Mouse (Mus musculus) kidney, embryonic 14.5 days (tissue): ENCODE measurements around the gene Ern1. TPM values are rescaled to one million over a fixed set of nuclear protein-coding genes. Genes with fewer than 3 reads are reported as not detected.

Experiments
- ATAC-seq: fragments of 200-750 bp; cut with Nextera tagmentation; 2 replicates; pipeline ENCODE4 v1.8.0; 2017; ENCODE audit warnings: moderate number of reproducible peaks, mild to moderate bottlenecking, moderate TSS enrichment, moderate library complexity; ENCODE audit not compliant: low FRiP score, low TSS enrichment
- H3K27ac ChIP-seq: fragments of 300-500 bp; sonication (generic); 2 replicates; pipeline ENCODE4 v1.5.1; 2014; ENCODE audit warnings: low read depth, mild to moderate bottlenecking, low read length, moderate library complexity, mixed read lengths
- H3K27me3 ChIP-seq: fragments of 300-500 bp; sonication (generic); 2 replicates; pipeline ENCODE4 v1.6.1; 2014; ENCODE audit warnings: mild to moderate bottlenecking, low read length; ENCODE audit not compliant: control insufficient read depth, insufficient read depth
- H3K36me3 ChIP-seq: fragments of 300-500 bp; sonication (generic); 2 replicates; pipeline ENCODE4 v1.6.1; 2014; ENCODE audit warnings: low read length, mixed read lengths; ENCODE audit not compliant: control insufficient read depth, insufficient read depth
- H3K4me1 ChIP-seq: fragments of 300-500 bp; sonication (generic); 2 replicates; pipeline ENCODE4 v1.6.1; 2014; ENCODE audit warnings: low read length, mixed read lengths; ENCODE audit not compliant: control insufficient read depth, insufficient read depth
- H3K4me2 ChIP-seq: fragments of 300-500 bp; sonication (generic); replicated peaks from 2 replicates; pipeline ENCODE4 v1.6.1; 2014; ENCODE audit warnings: low read depth, mild to moderate bottlenecking, low read length
- H3K4me3 ChIP-seq: fragments of 300-500 bp; sonication (generic); 2 replicates; pipeline ENCODE4 v1.5.1; 2014; ENCODE audit warnings: mild to moderate bottlenecking, low read length
- H3K9ac ChIP-seq: fragments of 300-500 bp; sonication (generic); 2 replicates; pipeline ENCODE4 v1.6.1; 2014; ENCODE audit warnings: low read depth, mild to moderate bottlenecking, low read length, moderate library complexity
- H3K9me3 ChIP-seq: fragments of 300-500 bp; sonication (generic); 2 replicates; pipeline ENCODE4 v1.6.1; 2016; ENCODE audit warnings: low read length; ENCODE audit not compliant: control insufficient read depth
- WGBS: fragments of 180-500 bp; shearing (Covaris S2); extraction: QIAGEN DNeasy Blood & Tissue Kit; methylation state at CpG from one replicate; pipeline ENCODE4 v1.1.7; 2014; 5-methylcytosine and 5-hydroxymethylcytosine counted together
- polyA plus RNA-seq: library from polyadenylated mRNA; unstranded; fragments of >200 nt; fragmentation: Nextera tagmentation; extraction: Ambion mirVana; gene quantifications from 2 replicates; pipeline ENCODE4 v1.2.1, GENCODE M21; 2014

The Ern1 gene
- polyA plus RNA-seq, 1 experiment from 2014 or later, result 9.0 TPM

DNA sequence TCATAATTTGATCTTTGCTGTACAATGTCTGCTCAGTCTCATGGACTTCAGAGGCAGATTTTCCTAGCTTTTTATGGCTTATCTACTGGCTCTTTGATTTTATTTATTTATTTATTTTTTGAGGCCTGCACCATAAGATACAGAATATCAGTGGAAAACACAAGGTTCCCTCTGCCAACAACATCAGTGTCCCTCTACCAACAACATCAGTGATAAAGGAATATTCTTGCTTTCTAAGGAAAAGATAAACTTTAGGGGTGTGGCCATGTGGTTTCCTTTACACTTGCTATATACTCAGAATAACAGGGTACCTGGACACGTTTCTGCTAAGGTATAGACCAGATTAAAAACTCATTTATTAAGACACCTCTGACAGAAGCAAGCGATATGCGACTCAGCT lies 48.3 kb downstream of the Ern1 start:
- Histone ChIP-seq H3K27me3 (no peaks in the 10 kb centered on the region), H3K4me1 (0 out of 2 replicates have a peak, but pooled peaks cover 8% of the 10 kb centered on the region), H3K27ac (no peak overlapping the region), H3K4me3 (no peak overlapping the region), H3K9me3 (no peaks in the 10 kb centered on the region), H3K4me2 (no peak overlapping the region), H3K36me3 (no peaks in the 10 kb centered on the region), H3K9ac (no peak overlapping the region)
- no peak for ATAC-seq
- WGBS, result 80% methylated on average over 3 of the region's 3 CpGs

DNA sequence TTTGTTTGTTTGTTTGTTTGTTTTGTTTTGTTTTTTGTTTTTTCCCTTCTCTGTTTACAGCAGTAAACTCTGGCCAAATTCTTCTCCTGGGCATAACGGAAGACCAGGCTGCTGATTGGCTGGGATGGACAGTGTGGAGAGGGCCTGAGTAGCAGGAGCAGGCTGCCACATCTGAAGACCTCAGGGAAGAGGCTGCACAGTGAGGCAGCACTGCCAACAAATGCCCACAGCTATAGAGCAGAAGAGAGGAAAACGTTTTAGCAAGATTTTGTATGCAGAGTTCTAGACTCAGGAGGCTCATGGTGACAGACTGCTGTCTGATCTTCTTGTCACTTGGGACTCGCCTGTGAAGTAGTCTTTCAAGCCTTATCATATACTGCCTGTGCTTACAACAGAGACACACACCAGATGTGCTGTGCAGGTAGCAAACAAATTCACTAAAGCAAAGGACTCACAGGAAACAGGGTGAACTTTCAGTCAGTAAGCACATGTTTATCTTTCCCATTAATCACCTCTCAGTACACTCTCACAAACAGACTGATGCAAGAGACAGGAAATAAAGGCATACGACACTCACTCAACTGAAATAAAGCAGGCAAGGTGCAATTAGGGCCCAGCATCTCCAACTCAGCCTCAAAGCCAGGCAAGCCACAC lies 49.0 kb downstream of the Ern1 start:
- no peak overlapping the region for H3K4me3 ChIP-seq
- 30% methylated on average over 4 of the region's 4 CpGs for WGBS
- no peak overlapping the region for H3K27ac ChIP-seq
- no peak overlapping the region for H3K4me2 ChIP-seq
- H3K9ac ChIP-seq, result no peak overlapping the region
- no peaks in the 10 kb centered on the region for H3K9me3 ChIP-seq
- no peaks in the 10 kb centered on the region for H3K36me3 ChIP-seq
- H3K27me3 ChIP-seq, result no peaks in the 10 kb centered on the region
- no peak for ATAC-seq
- H3K4me1 ChIP-seq, result 0 out of 2 replicates have a peak, but pooled peaks cover 8% of the 10 kb centered on the region

DNA sequence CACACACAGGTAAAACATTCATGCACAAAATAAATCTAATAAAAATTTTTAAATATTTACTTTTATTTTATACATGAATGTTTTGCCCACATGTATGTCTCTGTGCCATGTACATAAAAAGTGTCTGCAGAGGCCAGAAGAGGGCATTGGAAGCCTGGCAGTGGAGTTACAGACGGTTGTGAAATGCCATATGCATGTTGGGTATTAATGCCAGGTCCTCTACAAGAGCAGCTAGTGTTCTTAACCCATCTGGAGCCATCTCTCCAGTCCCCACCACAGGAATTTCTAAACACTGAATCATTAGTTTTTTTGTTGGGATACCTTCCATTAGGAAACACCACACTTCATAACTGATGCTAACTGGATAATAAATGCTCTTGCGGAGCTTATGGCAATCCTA lies 50.1 kb downstream of the Ern1 start:
- no peak overlapping the region for H3K27ac ChIP-seq
- no peak for ATAC-seq
- no peak overlapping the region for H3K4me3 ChIP-seq
- H3K4me1 ChIP-seq, result 0 out of 2 replicates have a peak, but pooled peaks cover 8% of the 10 kb centered on the region
- no peaks in the 10 kb centered on the region for H3K27me3 ChIP-seq
- H3K4me2 ChIP-seq, result no peak overlapping the region
- no peaks in the 10 kb centered on the region for H3K9me3 ChIP-seq
- no peaks in the 10 kb centered on the region for H3K36me3 ChIP-seq
- no peak overlapping the region for H3K9ac ChIP-seq
- WGBS, result 90% methylated on average over 2 of the region's 2 CpGs

DNA sequence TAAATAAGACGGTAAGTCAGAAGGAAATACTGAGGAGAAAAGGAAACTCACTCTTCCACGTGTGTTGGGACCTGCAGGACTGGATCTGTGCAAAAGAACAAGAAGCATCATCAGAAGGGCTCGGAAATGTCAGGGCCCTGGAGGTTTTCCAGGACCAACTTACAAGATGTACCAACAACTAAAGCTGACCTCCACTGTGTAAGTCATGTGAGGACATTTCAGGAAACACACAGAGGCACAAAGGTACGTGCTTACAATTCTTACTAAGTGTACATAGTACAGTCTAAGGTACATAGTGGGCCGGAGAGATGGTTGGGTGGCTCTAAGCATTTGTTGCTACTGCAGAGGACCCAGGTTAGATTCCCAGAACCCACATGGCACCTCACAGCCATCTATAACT lies 50.6 kb downstream of the Ern1 start:
- H3K4me3 ChIP-seq, result no peak overlapping the region
- no peak overlapping the region for H3K27ac ChIP-seq
- WGBS, result 86% methylated on average over 5 of the region's 5 CpGs
- H3K4me1 ChIP-seq, result 0 out of 2 replicates have a peak, but pooled peaks cover 8% of the 10 kb centered on the region
- no peaks in the 10 kb centered on the region for H3K36me3 ChIP-seq
- H3K27me3 ChIP-seq, result no peaks in the 10 kb centered on the region
- no peak overlapping the region for H3K4me2 ChIP-seq
- no peaks in the 10 kb centered on the region for H3K9me3 ChIP-seq
- H3K9ac ChIP-seq, result no peak overlapping the region
- no peak for ATAC-seq

DNA sequence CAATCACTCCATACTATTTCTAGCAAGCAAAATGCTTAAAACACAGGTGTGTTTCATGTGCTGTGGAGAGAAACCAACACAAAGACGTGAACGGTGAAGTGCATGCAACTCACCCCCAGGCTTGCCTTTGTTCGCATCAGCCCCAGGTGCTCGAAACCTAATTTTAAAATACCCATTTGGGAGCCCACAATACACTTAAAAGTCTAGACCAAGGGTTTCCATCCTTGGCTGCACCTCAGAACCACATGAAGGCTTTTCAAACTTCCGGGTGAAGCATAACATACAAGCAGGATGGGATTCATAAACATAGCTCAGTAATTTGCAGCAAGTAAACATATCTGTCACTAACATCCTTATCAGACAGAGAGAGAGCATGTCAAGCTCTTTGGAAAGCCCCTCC lies 57.3 kb downstream of the Ern1 start:
- Histone ChIP-seq H3K4me2 (no peak overlapping the region), H3K9me3 (no peaks in the 10 kb centered on the region), H3K4me1 (no peaks in the 10 kb centered on the region), H3K36me3 (0 out of 2 replicates have a peak, but pooled peaks cover 2% of the 10 kb centered on the region), H3K27me3 (no peaks in the 10 kb centered on the region), H3K4me3 (no peak overlapping the region), H3K9ac (no peak overlapping the region), H3K27ac (no peak overlapping the region)
- WGBS, result 91% methylated on average over 5 of the region's 5 CpGs
- no peak for ATAC-seq

DNA sequence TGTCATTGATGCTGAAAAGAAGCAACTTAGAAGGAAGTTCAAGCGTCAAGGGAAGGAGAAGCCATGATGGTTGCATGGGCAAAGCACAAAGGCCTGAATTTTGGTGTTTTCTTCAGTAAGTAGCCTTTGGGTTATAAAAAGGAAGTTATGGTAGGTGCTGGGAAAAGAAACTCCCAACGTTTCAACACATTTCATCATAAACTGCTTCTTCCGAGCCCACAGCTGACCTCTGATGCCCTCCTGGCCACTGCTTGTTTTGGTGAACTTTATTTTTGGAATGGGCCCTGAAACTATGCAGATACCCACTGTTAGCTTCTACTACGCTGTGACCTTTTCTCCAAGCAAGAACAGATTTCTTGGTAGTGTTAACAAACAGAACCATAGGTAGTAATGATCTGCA lies 58.0 kb downstream of the Ern1 start:
- Histone ChIP-seq H3K9ac (no peak overlapping the region), H3K36me3 (0 out of 2 replicates have a peak, but pooled peaks cover 6% of the 10 kb centered on the region), H3K4me2 (no peak overlapping the region), H3K4me1 (no peaks in the 10 kb centered on the region), H3K27me3 (no peaks in the 10 kb centered on the region), H3K9me3 (no peaks in the 10 kb centered on the region), H3K27ac (no peak overlapping the region), H3K4me3 (no peak overlapping the region)
- 81% methylated on average over 4 of the region's 4 CpGs for WGBS
- no peak for ATAC-seq

DNA sequence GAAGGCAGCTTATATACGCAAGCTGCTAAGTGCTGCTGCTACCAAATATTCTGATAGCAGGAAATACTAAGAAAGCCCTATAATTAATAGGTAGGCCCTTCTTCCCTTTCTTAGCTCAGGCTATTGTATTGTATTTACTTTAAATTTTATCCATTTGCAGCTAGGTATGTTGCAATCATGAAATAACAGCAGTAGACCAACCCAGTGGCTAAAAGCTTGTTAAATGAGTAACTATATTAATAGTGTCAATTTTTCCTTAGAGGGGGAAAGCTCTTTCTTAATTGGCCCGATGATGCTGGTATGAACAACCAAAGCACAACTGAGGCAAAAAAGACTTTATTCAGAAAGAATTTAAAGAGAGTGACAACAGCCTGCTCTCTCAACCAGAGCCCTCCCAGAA lies 59.1 kb downstream of the Ern1 start:
- H3K4me1 ChIP-seq, result no peaks in the 10 kb centered on the region
- H3K9me3 ChIP-seq, result no peaks in the 10 kb centered on the region
- 0 out of 2 replicates have a peak, but pooled peaks cover 6% of the 10 kb centered on the region for H3K36me3 ChIP-seq
- H3K4me2 ChIP-seq, result no peak overlapping the region
- no peak overlapping the region for H3K9ac ChIP-seq
- WGBS, result 85% methylated on average over 2 of the region's 2 CpGs
- H3K27ac ChIP-seq, result no peak overlapping the region
- no peaks in the 10 kb centered on the region for H3K27me3 ChIP-seq
- ATAC-seq, result no peak
- H3K4me3 ChIP-seq, result no peak overlapping the region

DNA sequence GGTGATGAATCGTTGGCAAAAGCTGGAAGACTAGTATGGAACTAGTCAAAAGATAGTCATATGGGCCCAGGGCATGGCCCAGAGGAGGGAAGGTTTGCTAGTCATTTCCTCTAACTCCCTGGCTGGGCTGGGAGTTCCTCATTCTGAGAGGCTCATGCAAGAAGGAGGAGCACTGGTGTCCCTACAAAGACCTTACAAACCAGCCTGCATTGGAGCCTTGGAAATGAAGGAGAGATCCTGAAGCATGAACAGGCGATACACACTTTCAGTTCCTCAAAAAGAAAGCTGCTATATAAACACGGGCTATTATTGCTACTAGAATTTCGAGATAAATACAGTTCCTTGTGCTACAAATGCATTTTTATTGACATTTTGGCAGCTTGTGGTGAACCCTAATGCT lies 59.5 kb downstream of the Ern1 start:
- H3K27me3 ChIP-seq, result no peaks in the 10 kb centered on the region
- H3K9ac ChIP-seq, result no peak overlapping the region
- WGBS, result 84% methylated on average over 4 of the region's 4 CpGs
- no peaks in the 10 kb centered on the region for H3K9me3 ChIP-seq
- H3K4me2 ChIP-seq, result no peak overlapping the region
- no peaks in the 10 kb centered on the region for H3K4me1 ChIP-seq
- no peak overlapping the region for H3K4me3 ChIP-seq
- ATAC-seq, result no peak
- 0 out of 2 replicates have a peak, but pooled peaks cover 7% of the 10 kb centered on the region for H3K36me3 ChIP-seq
- H3K27ac ChIP-seq, result no peak overlapping the region

DNA sequence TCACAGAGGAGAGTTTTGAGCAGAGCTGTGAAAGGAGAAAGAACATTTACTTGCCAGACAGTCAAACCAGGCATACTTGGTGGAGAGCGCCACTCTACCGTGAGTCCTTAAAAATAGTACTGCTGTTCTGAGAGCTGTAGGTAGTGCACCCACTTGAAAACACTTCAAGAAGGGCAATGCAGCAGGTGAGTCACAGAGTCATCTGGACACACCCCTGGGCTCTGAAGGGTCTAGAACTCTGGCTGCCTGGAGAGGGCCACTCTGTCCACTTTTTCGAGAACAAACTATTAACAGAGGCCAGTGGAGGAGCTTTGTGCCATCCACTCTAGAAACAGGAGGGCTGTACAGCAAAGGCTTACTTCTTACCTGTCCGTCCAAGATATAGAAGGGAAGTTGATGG lies 61.2 kb downstream of the Ern1 start:
- no peak for ATAC-seq
- Histone ChIP-seq H3K9me3 (no peaks in the 10 kb centered on the region), H3K4me3 (no peak overlapping the region), H3K36me3 (peaks cover 11% of the 10 kb centered on the region; the same call in 1 of the 2 replicates), H3K4me2 (no peak overlapping the region), H3K27me3 (no peaks in the 10 kb centered on the region), H3K27ac (no peak overlapping the region), H3K4me1 (no peaks in the 10 kb centered on the region), H3K9ac (no peak overlapping the region)
- 96% methylated on average over 4 of the region's 4 CpGs for WGBS
